Mouse (Mus musculus) C2C12 (cell line): Measurements from ENCODE around the gene Dynlt3. TPM values are rescaled to one million over a fixed set of nuclear protein-coding genes. Genes with fewer than 3 reads are reported as not detected.

ENCODE experiments used
- polyA plus RNA-seq: library from polyadenylated mRNA; unstranded; fragments of >200 nt; fragmentation: generic; extraction: Trizol; gene quantifications from one replicate; pipeline ENCODE4 v1.2.1, GENCODE M21; 2012; ENCODE audit warnings: missing spikeins

Gene Dynlt3
- polyA plus RNA-seq, 1 experiment, result 25.4 TPM

Other genes starting within 250 kb of the Dynlt3 start
- gene Cybb, start 175.2 kb downstream of the Dynlt3 start, polyA plus RNA-seq, result not detected
- not detected for gene H2al1o, start 90.6 kb downstream of the Dynlt3 start, polyA plus RNA-seq
- gene Hypm, start 183.9 kb upstream of the Dynlt3 start, polyA plus RNA-seq, result not detected
- 0.07 TPM for gene H2al3, start 186.7 kb upstream of the Dynlt3 start, polyA plus RNA-seq
- 1.7 TPM for gene Sytl5, start 222.6 kb upstream of the Dynlt3 start, polyA plus RNA-seq